Mouse (Mus musculus) ovary, adult 2 months (tissue): ENCODE data around the gene Gm49359. TPM values are rescaled to one million over a fixed set of nuclear protein-coding genes. Genes with fewer than 3 reads are reported as not detected.

Experiments
- polyA plus RNA-seq: library from polyadenylated mRNA; depleted of rRNA; stranded (reverse); fragments of >200 nt; gene quantifications from 2 replicates; pipeline ENCODE4 v1.2.3, GENCODE M21; 2012; rRNA removed

The Gm49359 gene
- polyA plus RNA-seq, result 0.24 and 0.28 TPM in 2 replicates

GRCm38 (mm10) chr13:62466424-62467334 is at the start of gene Gm49359:
Gm49359 (minus strand) TSS chr13:62466832.

Other genes with a start within 250 kb of the Gm49359 start
- 0.07 TPM in 1 of 2 replicates, not detected in the other for gene Gm3604, start 83.7 kb downstream of the Gm49359 start, polyA plus RNA-seq
- not detected in 2 replicates for gene Zfp935, start 91.7 kb upstream of the Gm49359 start, polyA plus RNA-seq
- 0.51 and 0.52 TPM in 2 replicates for gene Zfp934, start 104.4 kb upstream of the Gm49359 start, polyA plus RNA-seq
- 0.10 TPM in 1 of 2 replicates, not detected in the other for gene 6720489N17Rik, start 157.3 kb upstream of the Gm49359 start, polyA plus RNA-seq